Mouse (Mus musculus) bone marrow, adult 2 months (tissue): ENCODE measurements at regions not wholly inside any gene's neighbourhood (a gene's known extent, or its start where the extent isn't known, plus 50 kb on each side); places are given as distances from the start of the nearest gene placed in this dataset.

Experiments used
- H3K27ac ChIP-seq: fragments of 200-500 bp; 2 replicates; pipeline ENCODE4 v1.5.1; 2012; ENCODE audit warnings: low read depth, mild to moderate bottlenecking, control low read depth, inconsistent platforms, low read length; ENCODE audit not compliant: control insufficient read depth, poor library complexity, insufficient read depth
- H3K4me1 ChIP-seq: fragments of 200-500 bp; 2 replicates; pipeline ENCODE4 v1.6.1; 2011; ENCODE audit warnings: low read length; ENCODE audit not compliant: control insufficient read depth, insufficient read depth
- H3K4me3 ChIP-seq: fragments of 200-500 bp; replicated peaks from 2 replicates; pipeline ENCODE3; 2011; ENCODE audit warnings: mild to moderate bottlenecking, low read depth, low read length, control low read depth; ENCODE audit not compliant: control insufficient read depth
- CTCF ChIP-seq: fragments of 200-500 bp; IDR thresholded peaks from 2 replicates; pipeline ENCODE4 v1.5.1; 2011; ENCODE audit warnings: low read length, control low read depth; ENCODE audit not compliant: control insufficient read depth, insufficient read depth
- POLR2A ChIP-seq: fragments of 200-500 bp; IDR thresholded peaks from 2 replicates; pipeline ENCODE4 v1.6.1; 2011; ENCODE audit warnings: low read depth, mild to moderate bottlenecking, control low read depth, low read length, borderline replicate concordance; ENCODE audit not compliant: control insufficient read depth
- WGBS: fragments of 180-500 bp; shearing (Covaris S2); methylation state at CpG from one replicate; pipeline ENCODE4 v1.1.7; 2018; 5-methylcytosine and 5-hydroxymethylcytosine counted together

DNA sequence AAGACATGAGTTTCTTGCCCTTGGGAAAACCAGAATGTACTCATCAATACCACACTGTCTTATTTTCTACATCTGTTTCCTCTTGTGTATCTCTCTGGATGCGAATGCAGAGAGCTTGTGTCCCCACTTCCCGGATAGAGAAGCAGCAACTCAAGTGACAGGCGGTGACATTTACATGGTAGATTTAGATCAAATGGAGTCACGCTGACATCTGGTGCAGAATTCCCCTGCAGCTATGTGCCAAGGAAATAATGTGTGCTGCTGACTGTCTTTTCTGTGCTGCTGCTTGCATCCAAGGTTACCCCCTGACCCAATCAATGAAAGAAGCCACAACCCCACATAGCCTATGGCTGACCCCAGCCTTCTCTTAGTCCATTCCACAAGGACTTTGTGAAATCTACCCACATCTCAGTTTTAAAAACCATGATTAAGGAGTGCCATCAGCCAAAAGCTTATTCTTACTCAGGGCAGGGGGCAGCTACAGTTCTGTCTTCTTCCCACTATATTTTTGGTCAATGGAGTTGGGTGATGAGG lies 69.2 kb upstream of the Sstr4 start:
- no peak overlapping the region for H3K4me3 ChIP-seq
- no peaks in the 10 kb centered on the region for H3K4me1 ChIP-seq
- 77% methylated on average over 4 of the region's 4 CpGs for WGBS
- no peak overlapping the region for H3K27ac ChIP-seq
- TF ChIP-seq POLR2A (no peak), CTCF (no peak)

DNA sequence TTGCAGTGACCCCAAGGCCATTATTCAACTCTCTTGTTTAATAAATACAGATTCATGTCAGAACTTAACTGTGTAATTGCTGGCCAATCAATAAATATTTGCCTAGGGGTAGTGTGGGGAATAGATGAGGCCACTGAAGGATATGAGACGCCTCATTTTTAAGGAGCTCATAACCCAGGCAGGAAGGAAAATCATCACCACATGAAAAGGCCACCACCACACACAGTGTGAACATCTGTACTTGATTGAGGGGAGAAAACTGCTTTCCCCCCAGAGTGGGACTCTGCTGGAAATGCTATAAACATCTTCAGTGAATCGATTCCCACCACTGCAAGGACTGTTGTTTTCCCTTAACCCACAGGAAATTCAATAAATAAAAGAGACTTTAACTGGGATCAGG lies 68.7 kb upstream of the Sstr4 start:
- Histone ChIP-seq H3K4me1 (no peaks in the 10 kb centered on the region), H3K4me3 (no peak overlapping the region), H3K27ac (no peak overlapping the region)
- TF ChIP-seq POLR2A (no peak), CTCF (no peak)
- WGBS: 36% methylated on average over 2 of the region's 2 CpGs

DNA sequence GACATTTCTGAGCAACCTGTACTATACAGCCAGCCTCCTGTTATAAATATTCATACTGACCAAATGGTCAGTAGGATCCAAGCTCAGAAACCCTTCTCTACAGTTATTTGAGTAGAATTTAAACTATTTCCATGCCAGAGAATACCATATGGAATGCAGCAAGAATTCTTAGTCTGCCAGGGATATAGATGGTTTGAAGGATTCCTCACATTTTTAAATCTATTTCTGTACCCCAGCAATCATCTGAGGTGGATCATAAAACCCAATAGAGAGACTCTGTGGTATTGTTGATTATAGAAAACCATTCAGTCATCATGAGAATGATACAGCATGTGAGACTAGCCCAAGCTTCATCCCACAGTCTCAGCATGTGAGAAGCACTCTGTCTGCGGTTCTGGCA lies 67.6 kb upstream of the Sstr4 start:
- no peak overlapping the region for H3K27ac ChIP-seq
- H3K4me1 ChIP-seq: no peaks in the 10 kb centered on the region
- TF ChIP-seq POLR2A (no peak), CTCF (no peak)
- H3K4me3 ChIP-seq: no peak overlapping the region
- WGBS: 70% methylated on average over 1 of the region's 1 CpGs

DNA sequence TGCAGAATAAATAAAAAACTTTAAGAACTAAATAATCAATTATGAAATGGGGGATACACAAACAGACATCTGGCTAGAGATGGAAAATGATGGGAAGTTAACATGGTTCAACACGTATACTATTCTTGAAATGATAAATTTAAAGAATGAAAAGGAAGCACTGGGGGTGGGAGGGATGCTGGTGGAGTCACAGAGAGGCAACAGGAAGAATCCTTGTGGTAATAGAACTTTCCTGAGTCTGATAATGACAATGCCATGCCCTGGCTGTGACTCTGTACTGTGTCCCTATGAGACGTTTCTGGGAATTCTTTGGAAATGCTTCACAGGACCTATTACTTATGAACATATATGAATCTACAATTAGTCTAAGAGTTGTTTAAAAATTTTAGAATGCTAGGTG lies 64.8 kb upstream of the Sstr4 start:
- 69% methylated on average over 2 of the region's 2 CpGs for WGBS
- TF ChIP-seq POLR2A (no peak), CTCF (no peak)
- Histone ChIP-seq H3K4me3 (no peak overlapping the region), H3K27ac (no peak overlapping the region), H3K4me1 (no peaks in the 10 kb centered on the region)

DNA sequence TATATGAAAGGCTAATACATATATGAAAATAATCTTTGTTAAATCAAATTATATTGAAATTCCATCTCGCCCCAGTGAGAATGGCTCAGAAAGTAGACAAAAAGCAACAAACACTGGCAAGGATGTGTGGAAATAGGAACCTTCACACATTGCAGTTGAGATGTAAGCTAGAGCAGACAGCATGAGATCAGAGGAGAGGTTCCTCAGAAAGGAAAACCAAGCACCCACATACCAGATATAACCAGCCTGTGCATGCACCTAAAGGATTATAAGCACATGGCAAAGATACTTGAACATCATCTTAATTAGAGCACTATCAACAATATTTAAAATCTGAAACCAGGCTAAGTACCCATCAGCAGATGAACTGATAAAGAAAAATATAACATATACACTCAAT lies 60.6 kb upstream of the Sstr4 start:
- WGBS: 74% methylated on average over 1 of the region's 1 CpGs
- Histone ChIP-seq H3K4me3 (no peak overlapping the region), H3K27ac (no peak overlapping the region), H3K4me1 (no peaks in the 10 kb centered on the region)
- TF ChIP-seq POLR2A: no peak
- TF ChIP-seq CTCF: no peak

DNA sequence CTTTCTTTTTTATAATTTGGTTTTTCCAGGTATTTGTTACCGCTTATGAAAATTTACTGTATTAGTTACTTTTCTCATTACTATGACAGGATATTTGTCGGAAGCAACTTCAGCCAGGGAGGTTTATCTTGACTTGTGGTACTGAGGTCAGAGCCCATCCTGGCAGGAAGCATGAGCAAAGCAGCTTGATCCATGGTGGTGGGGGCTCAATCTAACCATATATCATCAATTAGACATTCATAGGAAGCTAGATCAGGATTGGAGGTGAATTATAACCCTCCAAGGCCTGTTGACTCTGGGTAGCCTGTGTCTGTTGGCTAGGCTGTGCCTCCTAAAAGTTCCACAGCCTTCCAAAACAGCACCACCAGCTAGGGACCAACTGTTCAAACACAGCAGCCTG lies 58.5 kb upstream of the Sstr4 start:
- Histone ChIP-seq H3K4me3 (no peak overlapping the region), H3K27ac (no peak overlapping the region), H3K4me1 (no peaks in the 10 kb centered on the region)
- TF ChIP-seq POLR2A (no peak), CTCF (no peak)
- WGBS: 84% methylated on average over 2 of the region's 2 CpGs

DNA sequence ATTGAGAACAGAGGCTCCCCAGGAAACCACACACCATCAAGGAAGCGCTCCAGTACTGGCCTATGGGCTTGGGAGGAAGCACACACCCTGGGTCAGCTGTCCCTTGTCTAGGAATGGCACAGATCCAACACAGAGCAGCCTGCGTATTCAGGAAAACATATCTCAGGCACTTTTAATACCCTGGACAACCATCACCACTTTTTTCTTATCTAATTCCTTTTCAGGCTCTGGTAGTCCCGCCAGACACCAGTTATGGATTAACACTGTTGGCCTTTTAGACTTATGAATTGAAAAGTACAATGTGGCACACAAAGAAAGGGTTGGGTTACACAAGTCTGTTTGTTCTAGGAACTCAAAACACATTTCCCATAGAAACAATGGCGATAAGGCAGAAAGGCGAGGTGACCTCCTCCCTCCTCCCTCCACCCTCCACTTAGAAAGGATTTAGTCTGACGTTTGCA lies 56.8 kb upstream of the Sstr4 start:
- no peaks in the 10 kb centered on the region for H3K4me1 ChIP-seq
- H3K4me3 ChIP-seq: no peak overlapping the region
- TF ChIP-seq POLR2A (no peak), CTCF (no peak)
- 35% methylated on average over 6 of the region's 6 CpGs for WGBS
- no peak overlapping the region for H3K27ac ChIP-seq

DNA sequence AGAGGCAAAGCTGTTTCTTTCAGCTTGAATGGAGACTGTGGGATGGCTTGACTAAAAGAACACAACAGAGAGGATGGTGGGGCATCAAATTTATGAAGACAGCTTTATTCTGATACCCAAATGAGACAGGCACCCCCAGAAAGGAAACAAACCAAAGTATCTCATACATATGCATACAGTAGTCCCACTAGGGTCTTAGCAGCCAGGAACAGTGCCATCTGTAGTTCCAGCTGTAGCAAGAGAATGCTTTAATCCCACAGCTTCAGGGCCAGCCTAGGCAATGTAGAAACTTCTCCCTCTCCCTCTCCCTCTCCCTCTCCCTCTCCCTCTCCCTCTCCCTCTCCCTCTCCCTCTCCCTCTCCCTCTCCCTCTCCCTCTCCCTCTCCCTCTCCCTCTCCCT lies 56.2 kb upstream of the Sstr4 start:
- no peak for TF ChIP-seq CTCF
- no peak for TF ChIP-seq POLR2A
- Histone ChIP-seq H3K4me1 (no peaks in the 10 kb centered on the region), H3K27ac (no peak overlapping the region), H3K4me3 (no peak overlapping the region)

DNA sequence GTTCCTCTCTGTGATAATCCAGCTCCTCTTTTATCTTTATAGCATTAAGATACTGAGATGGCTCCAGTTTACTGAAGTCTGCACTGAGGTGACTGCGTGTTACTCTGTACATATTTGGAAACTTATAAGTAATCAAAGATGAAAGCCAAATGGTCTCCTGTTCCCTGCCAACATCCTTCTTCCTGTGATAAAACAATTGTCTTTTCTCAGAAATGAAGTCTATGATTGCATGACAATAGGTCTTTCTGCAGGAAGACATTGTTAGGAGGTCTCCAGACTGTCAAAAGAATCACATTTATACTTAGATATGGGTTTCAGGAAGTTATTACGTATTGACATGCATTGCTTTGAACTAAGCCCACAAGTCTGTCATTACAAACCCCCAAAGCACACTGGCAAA lies 51.0 kb upstream of the Sstr4 start:
- 62% methylated on average over 2 of the region's 2 CpGs for WGBS
- Histone ChIP-seq H3K4me3 (no peak overlapping the region), H3K27ac (no peak overlapping the region), H3K4me1 (no peaks in the 10 kb centered on the region)
- no peak for TF ChIP-seq POLR2A
- no peak for TF ChIP-seq CTCF
